Mouse (Mus musculus) erythroblast, adult 5-6 weeks (primary cell): ENCODE measurements around the gene Galnt17. TPM values are rescaled to one million over a fixed set of nuclear protein-coding genes. Genes with fewer than 3 reads are reported as not detected.

Experiments
- ATAC-seq: replicated peaks from 2 replicates; pipeline ENCODE4 v1.8.0; 2016; ENCODE audit warnings: moderate number of reproducible peaks, mild to moderate bottlenecking, moderate TSS enrichment, inconsistent platforms; ENCODE audit not compliant: poor library complexity, low FRiP score, severe bottlenecking
- total RNA-seq, 2 experiments: library from RNA; stranded (forward) in 1 of 2; stranded (reverse) in 1 of 2; fragments of 150-400 nt in 1 of 2; fragments of 200-764, 138-1000 nt in 1 of 2; gene quantifications; 2 replicates each; pipeline versions ENCODE4 v1.2.3 to v1.2.4; 2015 to 2017; ENCODE audit warnings: low replicate concordance in 2 of 2

Gene Galnt17
- total RNA-seq, 2 experiments from 2014 or later: not detected

DNA sequence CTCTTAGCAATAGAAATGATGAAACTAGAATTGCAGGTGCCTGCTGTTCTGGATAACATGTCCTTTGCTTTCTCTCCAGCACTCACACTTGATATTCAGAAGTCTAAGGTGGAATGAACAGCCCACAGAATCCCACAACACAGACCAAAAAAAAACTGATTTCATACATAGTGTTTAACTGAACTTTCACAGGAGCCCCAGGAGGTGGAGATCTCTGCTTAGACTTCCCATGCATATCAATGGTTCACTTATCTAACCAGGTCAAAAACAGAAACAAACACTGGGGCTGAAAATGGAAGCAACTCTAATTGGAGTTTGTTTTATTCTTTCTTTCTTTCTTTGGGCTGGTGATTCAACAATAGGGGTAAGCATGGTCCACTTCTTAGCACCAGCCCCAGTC is 265.2 kb downstream of the Galnt17 start:
- ATAC-seq: no peak

DNA sequence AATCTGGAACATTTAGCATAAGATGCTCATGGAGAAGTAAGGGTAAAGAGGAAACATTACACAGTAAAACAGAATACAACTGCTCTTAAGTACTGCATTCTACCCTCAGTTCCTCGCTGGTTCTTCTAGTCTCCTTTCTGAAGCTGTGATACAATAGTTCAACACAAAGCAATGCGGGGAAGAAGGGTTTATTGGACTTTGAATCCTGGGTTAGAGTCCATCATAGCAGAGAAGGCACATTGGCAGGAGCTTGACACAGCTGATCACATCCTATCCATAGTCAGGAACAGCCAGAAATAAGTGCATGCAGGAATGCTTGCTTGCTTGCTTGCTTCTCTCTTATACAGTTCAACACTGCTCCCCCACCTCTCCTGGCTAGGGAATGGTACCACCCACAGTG is 267.9 kb downstream of the Galnt17 start:
- no peak for ATAC-seq

DNA sequence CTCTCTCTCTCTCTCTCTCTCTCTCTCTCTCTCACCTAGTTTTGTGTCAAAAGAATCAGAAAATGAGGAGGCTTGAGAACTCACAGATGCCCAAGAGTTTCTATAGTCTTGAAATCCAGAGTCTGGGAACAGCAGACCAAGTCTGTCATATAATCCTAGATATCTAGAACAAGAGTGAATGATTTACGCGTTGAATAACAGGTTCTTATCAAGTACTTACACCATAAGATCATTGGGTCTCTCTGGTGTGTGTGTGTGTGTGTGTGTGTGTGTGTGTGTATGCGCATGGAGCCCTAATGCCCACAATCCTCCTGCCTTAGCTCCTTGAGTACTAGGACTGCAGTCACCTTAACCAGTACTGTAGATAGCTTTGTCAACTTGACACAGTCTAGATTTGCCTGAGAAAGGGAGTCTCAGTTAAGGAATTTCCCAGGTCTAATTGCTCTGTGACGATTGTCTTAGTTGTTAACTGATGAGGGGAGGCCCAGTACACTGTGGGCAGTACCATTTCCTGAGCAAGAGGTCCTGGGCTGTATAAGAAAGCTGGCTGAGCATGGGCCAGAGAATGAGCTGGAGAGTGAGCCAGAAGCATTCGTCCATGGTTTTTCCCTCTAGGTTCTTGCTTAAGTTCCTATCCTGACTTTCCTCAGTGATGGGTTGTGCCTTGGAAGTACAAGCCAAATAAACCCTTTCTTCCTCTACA is 268.5 kb downstream of the Galnt17 start:
- ATAC-seq: no peak

DNA sequence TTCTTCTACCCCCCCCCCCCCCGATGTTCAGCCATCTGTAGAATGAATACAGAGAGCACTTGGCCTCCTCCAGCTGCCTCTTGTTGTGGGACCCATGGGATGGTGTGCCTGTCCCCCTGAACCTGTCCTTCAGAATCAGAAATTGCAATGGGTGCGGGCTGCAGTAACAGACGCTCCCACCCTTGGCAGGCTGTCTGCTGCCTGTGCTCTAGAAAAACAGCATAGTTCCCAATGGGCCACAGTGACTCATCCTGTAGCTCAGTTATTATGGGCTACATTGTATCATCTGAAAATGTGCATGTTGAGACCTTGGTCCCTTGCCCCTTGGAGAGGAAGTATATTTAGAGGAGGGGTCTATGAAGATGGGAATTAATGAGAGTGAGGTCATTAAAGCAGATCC is 283.8 kb downstream of the Galnt17 start:
- ATAC-seq: no peak

DNA sequence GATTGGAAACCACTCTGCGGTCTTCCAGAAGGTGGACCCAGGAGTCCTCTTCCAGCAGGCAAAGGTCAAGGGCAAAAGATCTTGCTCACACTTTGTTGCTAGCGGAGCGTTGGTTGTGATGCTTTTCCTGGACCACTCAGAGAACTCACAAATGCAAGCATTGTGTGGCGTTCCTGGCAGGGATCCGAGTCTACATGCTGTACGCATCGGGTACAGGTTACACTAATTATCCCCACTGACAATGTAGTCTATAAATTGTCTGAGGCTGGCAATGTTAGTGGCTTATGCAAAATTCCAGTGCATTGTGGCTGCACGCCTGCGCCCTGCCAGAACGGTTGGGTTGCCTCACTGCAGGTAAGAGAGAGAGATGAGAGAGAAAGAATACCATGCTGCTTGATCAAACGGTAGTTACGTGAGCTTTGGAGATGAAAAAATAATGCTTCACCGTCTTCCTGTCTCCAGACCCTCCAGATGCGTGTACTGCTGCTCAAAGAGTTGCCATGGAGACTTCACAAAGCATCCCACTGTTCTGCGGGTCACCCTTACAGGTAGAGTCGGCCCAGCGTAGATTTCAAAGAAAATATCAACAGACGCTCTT is 285.8 kb downstream of the Galnt17 start:
- no peak for ATAC-seq

DNA sequence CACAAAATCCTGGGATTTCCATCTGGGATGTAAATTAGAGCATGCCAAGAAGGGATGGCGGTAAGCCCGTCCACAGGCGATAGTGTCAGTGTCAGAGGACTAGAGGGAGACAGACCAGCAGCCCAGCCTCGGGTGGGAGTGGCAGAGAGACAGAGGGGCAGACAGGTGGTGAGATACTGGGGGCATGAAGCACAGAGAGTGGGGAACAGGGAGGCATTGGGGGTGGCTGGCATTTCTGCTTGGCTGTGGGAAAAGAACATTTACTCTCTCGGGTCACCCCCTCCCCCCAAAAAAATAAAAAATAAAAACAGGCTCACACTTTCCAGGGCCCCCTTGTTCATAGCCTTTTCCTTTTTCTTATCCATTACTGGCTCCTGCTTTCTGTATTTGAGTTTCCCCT is 287.4 kb downstream of the Galnt17 start:
- no peak for ATAC-seq

DNA sequence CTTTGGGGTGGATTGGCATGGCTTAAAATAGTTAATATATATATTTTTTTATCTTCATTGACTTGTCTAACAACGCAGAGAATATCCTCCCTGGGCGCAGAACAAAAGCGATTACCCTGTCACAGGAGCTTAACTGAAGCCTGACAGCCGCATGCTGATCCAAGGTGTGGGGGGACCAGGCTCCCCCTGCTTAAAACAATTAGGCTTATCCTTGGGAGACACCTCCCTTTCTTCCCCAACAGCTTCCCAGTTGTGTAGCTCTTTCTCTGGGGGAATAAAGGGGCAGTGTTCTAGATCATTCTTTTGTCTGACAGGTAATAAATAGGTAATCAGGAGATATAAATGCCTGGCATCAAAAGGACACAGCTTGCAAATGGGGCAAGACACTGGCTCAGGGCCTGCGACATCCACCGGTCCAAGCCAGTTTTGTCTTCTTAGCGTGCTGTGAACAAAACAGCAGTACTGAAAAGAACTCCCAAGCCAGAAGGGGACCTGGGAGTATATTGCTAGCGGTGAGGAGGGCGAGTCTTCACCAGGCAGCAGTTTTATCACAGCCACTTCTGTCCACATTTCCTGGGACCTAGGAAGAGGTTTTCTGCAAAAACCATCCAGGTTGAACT is 288.8 kb downstream of the Galnt17 start:
- no peak for ATAC-seq

DNA sequence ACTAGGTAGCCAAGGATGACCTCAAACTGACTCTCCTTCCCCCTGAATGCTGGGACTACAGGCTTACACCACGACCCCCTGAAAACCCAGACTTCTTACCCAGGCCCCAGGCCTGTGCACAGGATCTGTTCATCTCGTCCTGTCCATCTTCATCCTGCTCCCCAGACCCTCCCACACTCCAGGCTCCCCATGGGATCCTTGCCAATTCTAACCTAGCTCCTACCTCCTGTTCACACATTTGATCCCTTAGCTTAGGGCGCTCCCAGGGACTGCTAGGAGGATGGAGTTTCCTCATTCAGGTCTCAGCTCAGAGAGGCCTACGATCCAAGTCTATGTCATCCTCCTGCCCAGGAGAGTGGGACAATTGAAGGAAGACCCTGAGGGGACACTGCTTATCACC is 292.2 kb downstream of the Galnt17 start:
- no peak for ATAC-seq

DNA sequence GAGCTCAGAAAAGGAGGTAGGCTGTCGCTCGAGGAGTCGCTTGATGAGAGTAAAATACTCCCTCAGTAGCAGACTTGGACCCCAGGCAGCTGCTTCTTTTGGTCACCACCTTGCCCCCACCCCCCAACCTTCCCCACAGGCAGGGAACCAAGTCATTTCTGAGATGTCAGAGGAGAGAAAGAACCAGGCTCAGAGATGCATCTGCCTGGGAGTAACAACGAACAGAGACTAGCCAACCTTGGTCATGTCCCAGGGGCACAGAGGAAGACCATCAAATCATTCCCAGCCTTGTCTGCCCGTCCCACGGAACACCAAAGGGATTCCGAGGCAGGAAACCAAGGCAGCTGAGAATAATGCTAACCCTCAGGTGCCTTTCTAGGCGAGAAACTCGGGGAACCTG is 293.0 kb downstream of the Galnt17 start:
- no peak for ATAC-seq

DNA sequence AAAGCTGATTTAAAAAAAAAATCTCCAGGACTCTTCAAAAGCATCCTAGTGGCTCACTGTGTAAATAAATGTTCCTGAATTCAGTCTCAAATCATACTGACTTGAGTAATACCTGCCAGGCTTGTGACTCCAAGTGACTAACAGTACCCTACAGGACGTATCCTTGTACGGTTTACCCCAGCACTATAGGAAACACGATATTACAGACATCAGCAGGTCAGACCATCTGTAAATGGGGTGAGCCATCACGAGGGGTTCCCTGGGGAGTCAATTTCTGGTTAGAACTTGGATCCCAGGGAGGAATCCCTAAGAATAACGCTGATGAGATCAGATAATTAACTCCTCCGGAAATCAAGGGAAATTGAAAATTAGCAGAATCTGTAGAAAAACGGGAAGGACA is 294.5 kb downstream of the Galnt17 start:
- ATAC-seq: no peak

DNA sequence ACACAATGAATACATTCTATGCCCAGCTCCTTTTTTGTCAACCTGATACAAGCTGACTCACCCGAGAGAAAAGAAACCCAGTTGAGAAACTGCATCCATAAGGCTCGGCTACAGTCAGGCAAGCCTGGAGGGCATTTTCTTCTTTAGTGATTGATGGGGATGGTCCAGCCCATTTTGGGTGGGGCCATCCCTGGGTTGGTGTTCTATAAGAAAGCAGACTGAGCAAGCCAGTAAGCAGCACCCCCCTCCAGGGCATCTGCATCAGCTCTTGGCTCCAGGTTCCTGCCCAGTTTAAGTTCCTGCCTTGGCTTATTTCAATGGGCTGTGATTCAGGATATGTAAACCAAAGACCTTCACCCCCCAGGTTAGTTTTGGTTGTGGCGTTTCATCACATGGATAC is 295.2 kb downstream of the Galnt17 start:
- no peak for ATAC-seq

DNA sequence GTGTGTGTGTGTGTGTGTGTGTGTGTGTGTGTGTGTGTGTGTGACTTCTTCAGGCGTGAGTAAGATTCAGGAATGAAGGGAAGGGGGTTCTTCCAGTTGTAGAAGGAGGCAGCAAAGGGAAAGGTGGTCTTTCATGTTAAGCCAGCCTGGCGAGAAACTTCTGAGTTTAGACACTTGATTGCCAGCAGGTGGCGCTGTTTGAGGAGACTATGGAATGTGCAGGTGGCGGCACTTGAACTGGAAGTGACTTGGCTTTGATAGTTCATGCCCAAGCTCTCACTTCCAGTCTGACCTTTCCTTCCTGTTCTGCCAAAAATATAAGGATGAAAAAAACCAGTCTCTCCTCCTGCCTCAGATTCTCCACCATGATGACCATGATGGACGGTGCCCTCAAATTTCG is 298.8 kb downstream of the Galnt17 start:
- ATAC-seq: no peak

DNA sequence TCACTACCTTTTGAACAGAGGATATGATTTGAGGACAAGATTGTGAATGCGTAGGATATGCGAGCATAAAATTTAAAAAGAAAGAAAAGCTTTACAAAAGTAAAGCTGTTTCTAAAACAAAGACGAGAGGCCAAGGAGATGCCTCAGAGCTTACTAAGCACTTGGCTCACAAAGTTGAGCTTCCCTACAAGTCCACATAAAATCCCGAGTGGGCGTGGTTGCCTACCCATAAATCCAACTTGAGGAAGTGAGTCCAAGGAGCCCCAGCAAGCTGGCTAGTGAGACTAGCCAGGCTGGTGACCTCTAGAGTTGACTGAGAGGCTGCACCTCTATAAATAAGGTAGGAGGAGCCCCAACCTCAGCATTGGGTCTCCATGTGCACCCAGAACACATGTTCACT is 299.8 kb downstream of the Galnt17 start:
- no peak for ATAC-seq

DNA sequence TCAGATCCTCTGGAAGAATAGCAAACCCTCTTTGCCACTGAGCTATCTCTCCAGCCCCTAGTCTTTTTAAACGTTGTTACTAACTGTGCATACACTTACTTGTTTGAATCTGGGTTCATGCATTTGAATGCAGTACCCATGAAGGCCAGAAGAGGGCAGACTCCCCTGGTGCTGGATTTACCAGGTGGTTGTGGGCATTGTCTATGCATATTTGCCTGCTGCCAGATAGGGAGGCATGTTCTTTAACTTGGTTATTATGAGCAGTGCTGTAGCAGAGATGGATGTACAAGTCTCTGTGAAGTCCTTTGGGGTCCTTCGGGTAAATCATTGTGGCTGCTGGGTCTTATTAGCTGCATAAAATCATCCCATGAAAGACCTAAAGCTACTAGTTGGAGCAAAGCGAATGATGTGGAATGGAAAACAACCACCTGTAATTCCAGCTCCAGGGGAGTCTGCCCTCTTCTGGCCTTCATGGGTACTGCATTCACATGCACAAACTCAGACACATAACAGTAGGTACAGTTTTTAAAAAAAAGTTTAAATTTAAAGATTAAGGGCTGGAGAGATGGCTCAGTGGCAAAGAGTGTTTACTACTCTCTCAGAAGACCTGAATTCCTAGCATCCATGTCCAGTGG is 300.3 kb downstream of the Galnt17 start:
- ATAC-seq: no peak

DNA sequence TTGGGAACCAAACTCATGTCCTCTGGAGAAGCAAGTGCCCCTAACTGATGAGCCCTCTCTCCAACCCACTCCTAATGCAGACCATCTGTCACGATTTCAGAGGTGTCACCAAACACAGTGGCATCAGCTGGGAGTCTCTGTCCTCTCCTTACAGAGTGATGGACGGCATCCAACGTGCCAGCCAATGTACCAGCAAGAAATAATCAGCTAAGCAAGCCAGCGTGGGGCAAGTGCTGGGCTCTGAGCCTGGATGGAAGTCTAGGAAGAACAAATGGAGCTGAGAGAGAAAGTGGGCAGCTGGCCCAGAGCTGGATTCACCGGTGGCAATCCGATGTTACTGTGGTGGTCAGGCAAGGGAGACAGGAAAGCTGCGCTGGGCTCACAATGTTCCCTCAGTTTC is 301.1 kb downstream of the Galnt17 start:
- no peak for ATAC-seq

DNA sequence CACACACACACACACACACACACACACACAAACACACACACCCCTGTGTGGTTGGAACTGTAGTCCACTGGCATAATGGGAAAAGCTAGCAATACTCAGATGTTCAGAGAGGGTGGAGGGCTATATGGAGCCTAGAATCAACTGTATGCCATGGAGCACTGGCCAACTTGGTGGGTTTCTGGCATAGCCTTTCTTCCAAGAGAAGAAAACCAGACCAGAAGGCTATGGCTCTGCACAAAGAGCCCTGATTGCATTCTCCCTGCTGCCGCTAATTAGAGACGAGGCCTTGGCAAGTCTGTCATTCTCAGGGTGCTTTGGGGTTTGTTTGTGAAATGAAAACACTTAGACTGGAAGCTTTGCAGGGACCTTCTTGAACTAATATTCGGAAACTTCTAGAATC is 301.8 kb downstream of the Galnt17 start:
- no peak for ATAC-seq

DNA sequence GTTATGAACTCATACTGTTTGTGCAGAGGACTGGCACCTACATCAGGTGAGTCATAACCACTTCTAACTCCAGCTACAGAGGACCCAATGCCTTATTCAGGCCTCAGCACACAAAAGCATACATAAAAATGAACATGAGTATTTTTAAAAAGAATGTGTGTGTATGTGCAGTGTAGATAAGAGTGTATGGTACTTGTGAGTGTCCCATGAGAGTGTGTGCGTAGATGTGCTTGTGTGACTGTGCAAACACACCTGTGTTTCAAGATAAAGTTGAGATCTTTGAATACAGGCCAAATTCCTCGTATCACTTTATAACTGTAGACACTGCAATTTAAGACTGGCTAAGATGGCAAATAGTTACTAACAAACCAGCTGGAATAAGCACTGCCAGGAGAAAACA is 307.7 kb downstream of the Galnt17 start:
- no peak for ATAC-seq

DNA sequence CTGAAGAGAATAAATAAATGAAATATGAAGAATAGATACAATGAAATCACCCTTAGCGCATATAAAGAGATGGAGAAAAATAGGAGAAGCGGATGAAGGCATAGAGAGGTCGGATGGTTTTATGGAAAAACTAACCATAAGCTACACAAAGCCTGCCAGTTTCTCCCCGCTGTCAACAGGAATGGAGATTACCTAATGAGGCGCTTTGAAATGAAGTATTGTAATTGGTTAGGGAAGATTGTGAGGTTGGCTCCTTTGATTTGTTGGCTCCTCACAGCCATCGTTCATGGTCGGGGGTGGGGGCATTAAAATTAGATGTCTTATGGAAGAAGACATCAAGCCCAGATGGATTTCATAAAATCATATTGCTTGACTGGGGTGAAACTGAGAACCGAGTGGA is 329.0 kb downstream of the Galnt17 start:
- ATAC-seq: no peak

DNA sequence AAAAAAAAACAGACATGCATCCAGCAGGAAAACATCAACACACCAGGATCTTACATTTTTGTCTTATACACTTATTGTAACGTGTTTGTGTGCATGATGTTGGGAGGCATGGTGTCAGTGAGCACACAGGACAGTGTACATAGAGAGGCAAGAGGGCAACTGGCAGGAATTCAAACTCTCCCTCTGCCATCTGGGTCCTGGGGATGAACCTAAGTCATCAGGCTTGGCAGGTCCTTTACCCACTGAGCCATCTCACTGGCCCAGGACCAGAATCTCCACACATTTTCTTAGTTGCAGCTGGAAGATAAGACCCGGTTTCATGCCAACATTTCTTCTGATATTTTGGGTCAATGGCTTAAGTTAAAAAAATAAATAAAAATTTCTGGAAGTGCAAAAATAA is 329.4 kb downstream of the Galnt17 start:
- no peak for ATAC-seq

DNA sequence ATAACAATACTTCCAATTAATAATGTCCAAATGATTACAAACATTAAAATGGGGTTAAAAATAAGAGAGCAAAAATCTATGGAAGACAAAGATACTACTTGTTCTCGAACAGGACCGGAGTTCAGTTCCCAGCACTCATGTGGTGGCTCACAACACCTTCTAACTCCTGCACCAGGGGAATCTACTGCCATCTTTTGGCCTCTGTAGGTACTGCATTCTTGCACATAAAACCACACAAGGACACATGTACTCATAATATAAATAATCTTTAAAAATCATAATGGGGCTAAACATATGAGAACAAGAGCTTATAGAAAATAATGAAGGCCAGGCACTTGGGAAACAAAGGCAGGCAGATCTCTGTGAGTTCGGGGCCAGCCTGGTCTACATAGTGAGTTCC is 330.3 kb downstream of the Galnt17 start:
- ATAC-seq: no peak

DNA sequence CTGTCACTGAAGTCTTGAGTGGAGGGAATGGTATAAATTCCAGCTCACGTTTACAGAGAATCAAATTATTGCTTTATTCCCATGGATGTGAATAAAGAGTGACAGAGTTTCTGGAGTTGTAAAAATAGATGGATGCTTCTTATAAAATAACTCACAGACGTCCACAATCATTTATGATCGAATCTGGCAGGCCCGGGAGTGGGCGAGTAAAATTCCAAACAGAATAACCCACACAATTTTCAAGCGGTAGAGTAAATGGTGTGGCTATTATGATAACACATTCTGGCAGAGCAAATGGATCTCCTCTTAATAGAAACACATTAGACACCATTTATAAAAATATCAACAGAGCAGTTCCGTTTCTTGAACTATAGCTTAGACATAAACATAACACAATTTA is 355.9 kb downstream of the Galnt17 start:
- ATAC-seq: no peak
